Mouse (Mus musculus) heart, postnatal 0 days (tissue): Measurements from ENCODE around the gene Slc4a7.

Source experiments
- CTCF ChIP-seq: IDR thresholded peaks from 2 replicates; pipeline ENCODE4 v1.5.1; 2016; ENCODE audit warnings: antibody characterized with exemption, control low read depth, low read depth
- EP300 ChIP-seq: IDR thresholded peaks from 2 replicates; pipeline ENCODE4 v1.6.1; 2016; ENCODE audit warnings: antibody characterized with exemption, low read depth

DNA sequence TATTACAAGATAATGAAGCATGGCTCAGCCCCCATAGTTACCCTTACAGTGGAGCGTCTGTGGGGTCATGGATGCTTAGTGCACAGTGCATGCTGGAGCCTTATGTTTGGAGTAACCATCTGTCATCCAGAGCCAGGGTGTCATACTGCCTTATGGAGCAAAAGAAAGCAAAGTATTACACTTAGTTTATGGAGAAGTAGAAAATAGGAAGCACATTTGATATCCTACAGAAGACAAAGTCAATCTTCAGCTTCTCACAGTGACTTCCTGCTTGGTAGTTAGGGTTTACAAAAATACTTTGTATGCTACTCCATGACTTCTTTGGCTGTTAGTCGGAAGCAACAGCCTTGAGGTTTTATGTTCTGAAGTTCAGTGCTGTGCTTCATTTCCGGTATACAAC is 98.7 kb downstream of the Slc4a7 start:
- no peak for TF ChIP-seq CTCF
- TF ChIP-seq EP300: no peak
